Mouse (Mus musculus): Measurements from ENCODE around the gene Plch1. TPM values are rescaled to one million over a fixed set of nuclear protein-coding genes. Genes with fewer than 3 reads are reported as not detected.

The Plch1 gene
- polyA plus RNA-seq, 1 experiment from 2014 or later = 10.1 TPM

DNA sequence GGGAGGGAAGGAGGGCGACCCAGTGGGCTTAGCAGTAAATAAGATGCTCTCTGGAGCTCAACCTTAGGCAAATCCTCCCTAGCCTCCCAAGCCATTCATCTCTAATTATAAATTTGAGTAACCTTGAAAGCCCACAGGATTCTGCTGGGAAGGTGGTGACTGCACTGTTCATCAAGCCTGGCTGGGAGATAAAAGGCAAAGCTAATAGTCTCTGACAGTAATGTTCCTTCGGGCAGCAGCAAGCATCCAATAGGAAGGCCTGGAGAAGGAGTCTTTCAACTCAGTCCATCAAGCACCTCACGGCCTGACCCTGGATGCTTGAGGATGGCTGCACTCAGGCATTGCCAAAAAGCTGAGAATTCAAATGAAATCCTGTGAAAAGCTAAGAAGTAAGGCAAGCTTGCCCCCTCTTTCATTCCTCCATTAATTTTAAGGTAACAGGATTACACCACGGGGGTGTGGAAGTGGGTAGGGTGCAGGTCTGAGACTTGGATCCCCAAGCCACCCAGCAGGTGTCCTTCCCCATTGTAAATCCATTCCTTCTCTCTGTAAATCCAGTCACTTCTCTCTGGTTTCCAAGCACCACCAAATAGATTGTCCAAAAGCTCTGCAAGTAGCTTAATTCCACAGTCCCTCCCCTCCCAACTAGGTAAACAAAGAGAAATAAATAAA lies 20.1 kb downstream of the Plch1 start:
- Histone ChIP-seq H3K9me3 (replicated peaks; ENCODE audit: control insufficient read depth, low read length) (no peaks in the 10 kb centered on the region), H3K27me3 (replicated peaks; ENCODE audit: control insufficient read depth, insufficient read depth, low read length) (no peaks in the 10 kb centered on the region), H3K27ac (ENCODE audit: low read depth, low read length) (no peak overlapping the region), H3K4me3 (ENCODE audit: low read depth, low read length) (no peak overlapping the region), H3K4me2 (ENCODE audit: low read length) (no peak overlapping the region), H3K4me1 (ENCODE audit: control insufficient read depth, insufficient read depth, low read length) (no peaks in the 10 kb centered on the region), H3K36me3 (ENCODE audit: control insufficient read depth, insufficient read depth, low read length) (no peaks in the 10 kb centered on the region), H3K9ac (ENCODE audit: low read length) (no peak overlapping the region)
- DNase-seq (ENCODE audit: low spot score) (no peak), ATAC-seq (no peak)
- WGBS = 22% methylated on average over 4 of the region's 4 CpGs

DNA sequence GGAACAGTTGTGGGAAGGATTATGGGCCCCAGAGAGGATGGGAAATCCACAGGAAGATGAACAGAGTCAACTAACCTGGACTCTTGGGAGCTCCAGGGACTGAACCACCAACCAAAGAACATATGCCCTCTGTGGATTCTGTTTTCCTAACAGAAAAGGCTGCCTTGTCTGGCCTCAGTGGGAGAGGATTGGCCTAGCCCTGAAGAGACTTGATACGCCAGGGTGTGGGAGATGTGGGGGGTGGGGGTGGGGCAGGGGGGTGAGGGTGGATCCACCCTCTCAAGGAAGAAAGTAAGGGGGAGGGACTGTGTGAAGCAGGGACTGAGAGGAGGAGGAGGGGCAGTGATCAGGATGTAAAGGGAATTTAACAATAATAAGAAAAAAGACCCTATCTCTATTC lies 26.5 kb downstream of the Plch1 start:
- H3K27ac ChIP-seq (ENCODE audit: low read depth, low read length) = no peak overlapping the region
- no peaks in the 10 kb centered on the region for H3K9me3 ChIP-seq (replicated peaks; ENCODE audit: control insufficient read depth, low read length)
- 0 out of 2 replicates have a peak, but pooled peaks cover 4% of the 10 kb centered on the region for H3K36me3 ChIP-seq (ENCODE audit: control insufficient read depth, insufficient read depth, low read length)
- H3K27me3 ChIP-seq (replicated peaks; ENCODE audit: control insufficient read depth, insufficient read depth, low read length) = no peaks in the 10 kb centered on the region
- ATAC-seq = no peak
- DNase-seq (ENCODE audit: low spot score) = no peak
- no peak overlapping the region for H3K9ac ChIP-seq (ENCODE audit: low read length)
- H3K4me1 ChIP-seq (ENCODE audit: control insufficient read depth, insufficient read depth, low read length) = peaks cover 3% of the 10 kb centered on the region; the same call in 1 of the 2 replicates
- 27% methylated on average over 1 of the region's 1 CpGs for WGBS
- no peak overlapping the region for H3K4me2 ChIP-seq (ENCODE audit: low read length)
- no peak overlapping the region for H3K4me3 ChIP-seq (ENCODE audit: low read depth, low read length)

DNA sequence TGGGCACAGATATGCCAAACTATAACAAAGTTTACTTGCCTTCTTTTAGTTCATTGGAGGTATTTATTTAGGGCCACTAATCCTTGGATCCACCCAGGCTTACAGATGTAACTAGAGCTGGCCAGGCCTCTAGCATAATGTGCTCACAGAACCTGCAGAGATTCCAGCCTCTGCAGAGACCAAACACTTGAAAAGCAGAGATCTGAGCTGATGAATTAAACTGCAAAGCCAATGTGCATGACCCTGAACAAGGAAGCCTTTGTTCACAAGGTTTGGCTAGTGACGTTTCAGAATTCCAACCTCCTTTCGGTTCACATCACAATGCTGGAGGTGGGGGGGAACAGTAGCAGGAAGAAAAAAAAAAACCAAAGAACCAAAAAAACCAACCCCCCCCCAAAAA lies 28.0 kb downstream of the Plch1 start:
- 0% methylated on average over 2 of the region's 2 CpGs for WGBS
- ATAC-seq = peak; percentile 74

DNA sequence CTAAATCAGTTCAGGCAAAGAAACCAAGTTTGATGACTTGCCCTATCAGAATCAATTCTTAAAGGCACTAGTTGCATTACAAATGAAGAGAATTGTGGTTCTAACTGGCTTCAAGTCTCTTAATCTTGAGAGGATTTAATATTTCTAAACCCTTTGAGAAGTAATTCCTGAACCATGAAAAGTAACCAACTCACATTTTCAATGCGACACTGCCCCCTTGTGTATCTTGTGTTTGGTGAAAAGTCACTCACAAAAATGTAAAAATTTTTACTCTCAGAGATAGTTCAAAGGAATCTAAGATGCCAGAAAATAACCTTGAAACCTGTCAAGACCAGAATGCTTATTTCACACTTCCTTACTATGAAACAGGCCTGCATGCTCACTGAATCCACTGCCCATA lies 31.0 kb downstream of the Plch1 start:
- Histone ChIP-seq H3K4me2 (ENCODE audit: low read length) (no peak overlapping the region), H3K9me3 (replicated peaks; ENCODE audit: control insufficient read depth, low read length) (no peaks in the 10 kb centered on the region), H3K4me3 (ENCODE audit: low read depth, low read length) (no peak overlapping the region), H3K27me3 (replicated peaks; ENCODE audit: control insufficient read depth, insufficient read depth, low read length) (no peaks in the 10 kb centered on the region), H3K9ac (ENCODE audit: low read length) (no peak overlapping the region), H3K4me1 (ENCODE audit: control insufficient read depth, insufficient read depth, low read length) (peaks cover 5% of the 10 kb centered on the region; the same call in 1 of the 2 replicates), H3K27ac (ENCODE audit: low read depth, low read length) (no peak overlapping the region), H3K36me3 (ENCODE audit: control insufficient read depth, insufficient read depth, low read length) (0 out of 2 replicates have a peak, but pooled peaks cover 4% of the 10 kb centered on the region)
- WGBS = 64% methylated on average over 1 of the region's 1 CpGs
- no peak; the same call in 1 of the 2 replicates for ATAC-seq
- peak; percentile 79 for DNase-seq (ENCODE audit: low spot score)

More for the DNA sequence above, 28.0 kb downstream of the Plch1 start:
- Histone ChIP-seq H3K4me2 (ENCODE audit: low read length) (no peak overlapping the region), H3K36me3 (ENCODE audit: control insufficient read depth, insufficient read depth, low read length) (0 out of 2 replicates have a peak, but pooled peaks cover 4% of the 10 kb centered on the region), H3K27me3 (replicated peaks; ENCODE audit: control insufficient read depth, insufficient read depth, low read length) (no peaks in the 10 kb centered on the region), H3K4me3 (ENCODE audit: low read depth, low read length) (no peak overlapping the region), H3K9me3 (replicated peaks; ENCODE audit: control insufficient read depth, low read length) (no peaks in the 10 kb centered on the region), H3K9ac (ENCODE audit: low read length) (no peak overlapping the region), H3K4me1 (ENCODE audit: control insufficient read depth, insufficient read depth, low read length) (peaks cover 3% of the 10 kb centered on the region; the same call in 1 of the 2 replicates), H3K27ac (ENCODE audit: low read depth, low read length) (no peak overlapping the region)
- DNase-seq (ENCODE audit: low spot score) = peak; percentile 64

DNA sequence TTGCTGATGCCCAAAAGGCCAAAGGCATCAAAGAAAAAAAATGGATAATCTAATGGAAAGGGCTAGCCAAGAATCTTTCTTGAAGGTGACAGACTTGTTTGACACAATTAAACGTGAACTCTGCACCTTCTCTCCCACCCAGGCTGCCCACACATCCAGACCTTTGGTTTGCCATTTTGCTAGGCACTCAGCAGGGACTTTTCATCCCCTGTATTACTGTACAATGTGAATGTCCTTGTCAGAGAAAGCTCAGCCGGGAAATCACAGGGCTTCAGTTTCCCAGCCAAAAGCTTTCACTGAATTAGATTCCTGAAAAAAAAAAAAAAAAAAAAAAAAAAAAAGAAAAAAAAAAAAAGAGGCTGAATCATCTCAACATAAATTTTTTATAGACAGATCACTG lies 34.2 kb downstream of the Plch1 start:
- Histone ChIP-seq H3K27me3 (replicated peaks; ENCODE audit: control insufficient read depth, insufficient read depth, low read length) (no peaks in the 10 kb centered on the region), H3K4me3 (ENCODE audit: low read depth, low read length) (no peak overlapping the region), H3K9ac (ENCODE audit: low read length) (no peak overlapping the region), H3K9me3 (replicated peaks; ENCODE audit: control insufficient read depth, low read length) (no peaks in the 10 kb centered on the region), H3K4me2 (ENCODE audit: low read length) (no peak overlapping the region), H3K36me3 (ENCODE audit: control insufficient read depth, insufficient read depth, low read length) (0 out of 2 replicates have a peak, but pooled peaks cover 4% of the 10 kb centered on the region), H3K4me1 (ENCODE audit: control insufficient read depth, insufficient read depth, low read length) (peaks cover 3% of the 10 kb centered on the region; the same call in 1 of the 2 replicates), H3K27ac (ENCODE audit: low read depth, low read length) (no peak overlapping the region)
- peak; percentile 48; the same call in 1 of the 2 replicates for ATAC-seq
- 17% methylated on average over 2 of the region's 2 CpGs for WGBS
- DNase-seq (ENCODE audit: low spot score) = peak; percentile 43

DNA sequence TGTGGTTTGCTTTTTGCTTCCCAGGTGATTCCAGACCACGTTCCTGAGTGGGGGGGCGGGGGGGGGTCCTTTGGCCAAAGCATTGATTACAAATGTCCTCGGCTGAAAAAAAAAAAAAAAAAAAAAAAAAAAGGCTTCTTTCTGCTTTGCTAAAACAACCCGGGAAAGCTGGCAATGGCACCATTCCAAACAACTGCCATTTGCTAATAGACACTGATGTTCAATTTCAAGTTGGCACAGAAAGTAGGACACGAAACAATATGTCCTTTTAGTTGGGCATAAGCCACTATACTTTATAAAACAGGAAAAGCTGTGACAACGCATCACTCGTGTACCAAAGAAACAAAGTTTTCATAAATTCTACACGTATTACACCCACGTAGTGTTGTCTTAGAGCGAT lies 36.6 kb downstream of the Plch1 start:
- ATAC-seq (peak; percentile 25; the same call in 1 of the 2 replicates), DNase-seq (ENCODE audit: low spot score) (peak; percentile 75)
- Histone ChIP-seq H3K9ac (ENCODE audit: low read length) (no peak overlapping the region), H3K4me1 (ENCODE audit: control insufficient read depth, insufficient read depth, low read length) (peaks cover 3% of the 10 kb centered on the region; the same call in 1 of the 2 replicates), H3K27me3 (replicated peaks; ENCODE audit: control insufficient read depth, insufficient read depth, low read length) (no peaks in the 10 kb centered on the region), H3K4me2 (ENCODE audit: low read length) (peak overlapping the region; percentile 15), H3K9me3 (replicated peaks; ENCODE audit: control insufficient read depth, low read length) (no peaks in the 10 kb centered on the region), H3K36me3 (ENCODE audit: control insufficient read depth, insufficient read depth, low read length) (no peaks in the 10 kb centered on the region), H3K27ac (ENCODE audit: low read depth, low read length) (no peak overlapping the region), H3K4me3 (ENCODE audit: low read depth, low read length) (no peak overlapping the region)
- 48% methylated on average over 10 of the region's 10 CpGs for WGBS

DNA sequence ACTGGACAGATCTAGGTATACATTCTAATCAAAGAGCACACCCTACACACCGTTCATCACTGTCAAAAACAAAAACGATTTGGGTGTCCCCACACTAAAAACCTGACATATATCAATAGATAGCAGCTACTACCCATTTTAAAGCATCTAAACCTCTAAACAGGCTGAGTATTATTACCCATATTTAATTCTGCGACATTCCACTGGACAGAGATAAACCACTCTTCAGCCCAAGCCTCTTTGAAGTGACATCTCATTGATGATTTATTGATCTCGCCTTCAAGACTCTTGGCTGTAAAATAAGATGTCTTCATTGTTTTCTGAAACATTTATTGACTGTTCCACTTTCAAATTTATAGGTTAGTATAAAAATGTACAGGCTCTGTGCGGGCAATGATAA lies 46.4 kb downstream of the Plch1 start:
- no peak overlapping the region for H3K4me2 ChIP-seq (ENCODE audit: low read length)
- no peaks in the 10 kb centered on the region for H3K9me3 ChIP-seq (replicated peaks; ENCODE audit: control insufficient read depth, low read length)
- no peak overlapping the region for H3K27ac ChIP-seq (ENCODE audit: low read depth, low read length)
- H3K4me1 ChIP-seq (ENCODE audit: control insufficient read depth, insufficient read depth, low read length) = peaks cover 10% of the 10 kb centered on the region; the same call in 1 of the 2 replicates
- no peaks in the 10 kb centered on the region for H3K27me3 ChIP-seq (replicated peaks; ENCODE audit: control insufficient read depth, insufficient read depth, low read length)
- WGBS = 93% methylated on average over 5 of the region's 5 CpGs
- DNase-seq (ENCODE audit: low spot score) = no peak
- H3K36me3 ChIP-seq (ENCODE audit: control insufficient read depth, insufficient read depth, low read length) = no peaks in the 10 kb centered on the region
- ATAC-seq = no peak
- no peak overlapping the region for H3K4me3 ChIP-seq (ENCODE audit: low read depth, low read length)
- no peak overlapping the region for H3K9ac ChIP-seq (ENCODE audit: low read length)

DNA sequence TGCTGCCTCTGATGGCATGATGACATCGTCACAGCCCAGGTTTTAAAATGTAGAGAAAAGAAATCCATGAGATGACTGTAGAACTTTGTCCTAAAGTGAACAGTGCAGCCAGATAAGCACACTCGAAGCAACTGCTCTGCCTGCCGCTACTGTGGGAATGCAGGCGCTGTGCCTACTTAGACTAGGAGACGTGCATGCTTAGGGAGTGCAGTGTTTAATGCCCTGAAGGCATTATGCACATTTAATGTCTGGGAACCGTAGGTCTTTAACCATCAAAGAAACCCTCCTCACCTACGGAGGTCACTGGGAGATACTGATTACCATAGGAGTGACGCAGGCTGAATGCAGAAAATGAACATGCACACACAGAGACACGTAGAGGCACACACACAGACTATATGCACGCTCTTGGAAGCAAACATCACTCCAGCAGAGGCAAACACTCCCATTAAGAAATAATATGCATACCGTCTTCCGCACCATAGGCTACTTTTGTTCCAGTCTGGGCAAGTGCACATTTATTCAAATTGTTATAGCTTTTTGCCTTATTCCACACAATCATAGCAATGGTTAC lies 48.1 kb downstream of the Plch1 start:
- H3K4me3 ChIP-seq (ENCODE audit: low read depth, low read length) = no peak overlapping the region
- H3K9me3 ChIP-seq (replicated peaks; ENCODE audit: control insufficient read depth, low read length) = no peaks in the 10 kb centered on the region
- ATAC-seq (peak; percentile 75), DNase-seq (ENCODE audit: low spot score) (peak; percentile 62)
- no peaks in the 10 kb centered on the region for H3K27me3 ChIP-seq (replicated peaks; ENCODE audit: control insufficient read depth, insufficient read depth, low read length)
- WGBS = 29% methylated on average over 12 of the region's 12 CpGs
- 0 out of 2 replicates have a peak overlapping the region, but pooled peaks have one; percentile 21 for H3K9ac ChIP-seq (ENCODE audit: low read length)
- H3K4me2 ChIP-seq (ENCODE audit: low read length) = peak overlapping the region; percentile 27
- H3K4me1 ChIP-seq (ENCODE audit: control insufficient read depth, insufficient read depth, low read length) = peaks cover 10% of the 10 kb centered on the region; the same call in 1 of the 2 replicates
- H3K36me3 ChIP-seq (ENCODE audit: control insufficient read depth, insufficient read depth, low read length) = no peaks in the 10 kb centered on the region
- no peak overlapping the region for H3K27ac ChIP-seq (ENCODE audit: low read depth, low read length)
